Mouse (Mus musculus) neural tube, embryonic 11.5 days (tissue): ENCODE results near the gene Ccdc50. TPM values are rescaled to one million over a fixed set of nuclear protein-coding genes. Genes with fewer than 3 reads are reported as not detected.

ENCODE experiments used
- ATAC-seq: fragments of 200-750 bp; cut with Nextera tagmentation; 2 replicates; pipeline ENCODE4 v1.8.0; 2017; ENCODE audit warnings: moderate number of reproducible peaks, mild to moderate bottlenecking, moderate TSS enrichment, moderate library complexity; ENCODE audit not compliant: insufficient read depth, low FRiP score, low TSS enrichment
- DNase-seq: peaks from one replicate; pipeline ENCODE4 v3.0.0-alpha.2; 2015; ENCODE audit warnings: low spot score
- H3K27ac ChIP-seq: fragments of 300-500 bp; sonication (generic); 2 replicates; pipeline ENCODE4 v1.5.1; 2014; ENCODE audit warnings: low read depth, mild to moderate bottlenecking, low read length
- H3K27me3 ChIP-seq: fragments of 300-500 bp; sonication (generic); 2 replicates; pipeline ENCODE4 v1.6.1; 2014; ENCODE audit warnings: mild to moderate bottlenecking, low read length, mixed read lengths; ENCODE audit not compliant: control insufficient read depth, insufficient read depth
- H3K36me3 ChIP-seq: fragments of 300-500 bp; sonication (generic); 2 replicates; pipeline ENCODE4 v1.6.1; 2014; ENCODE audit warnings: mild to moderate bottlenecking, low read length, moderate library complexity, mixed read lengths; ENCODE audit not compliant: control insufficient read depth, insufficient read depth
- H3K4me1 ChIP-seq: fragments of 300-500 bp; sonication (generic); 2 replicates; pipeline ENCODE4 v1.6.1; 2014; ENCODE audit warnings: low read length, mixed read lengths; ENCODE audit not compliant: control insufficient read depth, insufficient read depth
- H3K4me2 ChIP-seq: fragments of 300-500 bp; sonication (generic); 2 replicates; pipeline ENCODE4 v1.6.1; 2014; ENCODE audit warnings: low read depth, mild to moderate bottlenecking, moderate library complexity
- H3K4me3 ChIP-seq: fragments of 300-500 bp; sonication (generic); 2 replicates; pipeline ENCODE4 v1.5.1; 2014; ENCODE audit warnings: low read depth, low read length
- H3K9ac ChIP-seq: fragments of 300-500 bp; sonication (generic); 2 replicates; pipeline ENCODE4 v1.6.1; 2014; ENCODE audit warnings: mild to moderate bottlenecking, low read length
- H3K9me3 ChIP-seq: fragments of 300-500 bp; sonication (generic); 2 replicates; pipeline ENCODE4 v1.6.1; 2016; ENCODE audit warnings: low read length; ENCODE audit not compliant: control insufficient read depth
- WGBS: fragments of 180-500 bp; shearing (Covaris S2); extraction: QIAGEN DNeasy Blood & Tissue Kit; methylation state at CpG from one replicate; pipeline ENCODE4 v1.1.7; 2014; 5-methylcytosine and 5-hydroxymethylcytosine counted together
- polyA plus RNA-seq: library from polyadenylated mRNA; unstranded; fragments of >200 nt; fragmentation: Nextera tagmentation; extraction: Ambion mirVana; gene quantifications from 2 replicates; pipeline ENCODE4 v1.2.1, GENCODE M21; 2014

Ccdc50 gene
- polyA plus RNA-seq, 1 experiment from 2014 or later, result 71.2 TPM

GRCm38 (mm10) chr16:27453823-27454222 is 65.2 kb downstream of the Ccdc50 start:
- Histone ChIP-seq H3K9ac (no peak overlapping the region), H3K4me3 (no peak overlapping the region), H3K36me3 (no peaks in the 10 kb centered on the region), H3K27ac (no peak overlapping the region), H3K4me1 (no peaks in the 10 kb centered on the region), H3K4me2 (no peak overlapping the region), H3K9me3 (no peaks in the 10 kb centered on the region), H3K27me3 (no peaks in the 10 kb centered on the region)
- WGBS, result 91% methylated on average over 2 of the region's 2 CpGs
- DNase-seq (no peak), ATAC-seq (no peak)

DNA sequence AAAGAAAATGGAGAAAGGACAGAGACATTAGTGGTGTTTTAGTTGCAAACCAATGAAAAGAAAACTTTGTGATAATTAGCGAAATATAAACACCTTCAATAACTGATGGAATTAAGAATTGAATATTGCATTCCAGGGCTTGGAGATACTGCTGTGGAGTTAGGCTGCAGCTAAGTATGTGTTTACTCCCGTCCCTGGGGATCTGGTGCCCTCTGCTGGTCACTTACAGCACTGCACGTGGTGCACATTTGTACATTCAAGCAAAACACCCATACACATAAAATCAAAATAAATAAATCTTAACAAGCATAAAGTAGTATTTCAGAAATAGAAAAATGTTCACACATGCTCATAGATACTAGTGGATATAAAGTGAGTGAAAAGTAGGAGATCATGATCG is 68.6 kb downstream of the Ccdc50 start:
- 16% methylated on average over 4 of the region's 4 CpGs for WGBS
- no peaks in the 10 kb centered on the region for H3K9me3 ChIP-seq
- H3K27me3 ChIP-seq, result no peaks in the 10 kb centered on the region
- H3K36me3 ChIP-seq, result no peaks in the 10 kb centered on the region
- H3K4me3 ChIP-seq, result no peak overlapping the region
- H3K27ac ChIP-seq, result no peak overlapping the region
- H3K4me1 ChIP-seq, result no peaks in the 10 kb centered on the region
- no peak overlapping the region for H3K4me2 ChIP-seq
- ATAC-seq (peak; percentile 66), DNase-seq (peak; percentile 75)
- no peak overlapping the region for H3K9ac ChIP-seq

GRCm38 (mm10) chr16:27468731-27469130 is 80.1 kb downstream of the Ccdc50 start:
- ATAC-seq (no peak), DNase-seq (peak; percentile 39)
- H3K4me3 ChIP-seq, result no peak overlapping the region
- H3K36me3 ChIP-seq, result no peaks in the 10 kb centered on the region
- no peak overlapping the region for H3K9ac ChIP-seq
- H3K4me2 ChIP-seq, result no peak overlapping the region
- no peaks in the 10 kb centered on the region for H3K9me3 ChIP-seq
- 25% methylated on average over 5 of the region's 5 CpGs for WGBS
- H3K27ac ChIP-seq, result no peak overlapping the region
- no peaks in the 10 kb centered on the region for H3K27me3 ChIP-seq
- no peaks in the 10 kb centered on the region for H3K4me1 ChIP-seq

GRCm38 (mm10) chr16:27471389-27471788 is 82.7 kb downstream of the Ccdc50 start:
- H3K27me3 ChIP-seq, result no peaks in the 10 kb centered on the region
- no peaks in the 10 kb centered on the region for H3K4me1 ChIP-seq
- no peak overlapping the region for H3K27ac ChIP-seq
- no peak overlapping the region for H3K4me2 ChIP-seq
- no peak for ATAC-seq
- H3K9ac ChIP-seq, result no peak overlapping the region
- WGBS, result 71% methylated on average over 6 of the region's 6 CpGs
- DNase-seq, result no peak
- no peak overlapping the region for H3K4me3 ChIP-seq
- H3K9me3 ChIP-seq, result no peaks in the 10 kb centered on the region
- no peaks in the 10 kb centered on the region for H3K36me3 ChIP-seq

DNA sequence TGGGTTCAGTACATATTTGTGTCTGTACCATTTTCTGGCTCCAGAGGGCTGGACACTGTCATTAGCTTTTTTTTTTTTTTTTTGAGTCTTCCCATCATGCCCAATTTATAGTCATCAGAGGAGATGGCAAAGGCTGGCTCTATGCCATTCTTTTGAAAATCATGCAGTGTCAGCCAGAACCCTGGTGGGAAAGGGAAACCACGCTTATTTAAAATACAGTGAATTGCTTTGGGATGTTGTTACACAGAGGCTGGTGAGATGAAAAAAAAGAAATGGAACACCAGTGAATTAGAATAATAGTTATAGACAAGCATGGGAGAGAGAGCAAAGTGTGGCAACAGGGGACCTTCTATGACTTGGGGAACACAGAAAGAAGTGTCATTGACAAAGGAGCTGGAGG is 95.2 kb downstream of the Ccdc50 start:
- Histone ChIP-seq H3K9ac (no peak overlapping the region), H3K9me3 (no peaks in the 10 kb centered on the region), H3K4me1 (no peaks in the 10 kb centered on the region), H3K36me3 (no peaks in the 10 kb centered on the region), H3K27me3 (no peaks in the 10 kb centered on the region), H3K27ac (no peak overlapping the region), H3K4me3 (no peak overlapping the region), H3K4me2 (no peak overlapping the region)
- WGBS, result 81% methylated on average over 1 of the region's 1 CpGs
- ATAC-seq, result no peak
- DNase-seq, result no peak

Other genes with a start within 250 kb of the Ccdc50 start
- not detected in 2 replicates for gene Ostn, start 81.4 kb upstream of the Ccdc50 start, polyA plus RNA-seq
- gene Uts2b, start 18.6 kb upstream of the Ccdc50 start, polyA plus RNA-seq, result 7.5 and 10.7 TPM in 2 replicates